Mouse (Mus musculus) liver, postnatal 0 days (tissue): ENCODE measurements around the gene Syndig1. TPM values are rescaled to one million over a fixed set of nuclear protein-coding genes. Genes with fewer than 3 reads are reported as not detected.

Source experiments
- ATAC-seq: fragments of 200-750 bp; cut with Nextera tagmentation; 2 replicates; pipeline ENCODE4 v1.8.0; 2017; ENCODE audit warnings: mild to moderate bottlenecking, moderate library complexity
- DNase-seq: peaks from one replicate; pipeline ENCODE4 v3.0.0-alpha.2; 2016
- H3K27ac ChIP-seq: fragments of 300-500 bp; sonication (generic); 2 replicates; pipeline ENCODE4 v1.5.1; 2014; ENCODE audit warnings: antibody characterized with exemption, moderate library complexity, mild to moderate bottlenecking, low read depth
- H3K27me3 ChIP-seq: fragments of 300-500 bp; sonication (generic); 2 replicates; pipeline ENCODE4 v1.6.1; 2014; ENCODE audit warnings: low read length, control low read depth, mixed read lengths; ENCODE audit not compliant: insufficient read depth
- H3K36me3 ChIP-seq: fragments of 300-500 bp; sonication (generic); replicated peaks from 2 replicates; pipeline ENCODE4 v1.6.1; 2014; ENCODE audit warnings: mild to moderate bottlenecking, control low read depth, low read length, moderate library complexity, mixed read lengths; ENCODE audit not compliant: insufficient read depth
- H3K4me1 ChIP-seq: fragments of 300-500 bp; sonication (generic); 2 replicates; pipeline ENCODE4 v1.6.1; 2014; ENCODE audit warnings: antibody characterized with exemption, mild to moderate bottlenecking, control low read depth; ENCODE audit not compliant: insufficient read depth
- H3K4me2 ChIP-seq: fragments of 300-500 bp; sonication (generic); 2 replicates; pipeline ENCODE4 v1.6.1; 2014; ENCODE audit warnings: low read depth, mild to moderate bottlenecking, low read length, moderate library complexity, mixed read lengths
- H3K4me3 ChIP-seq: fragments of 300-500 bp; sonication (generic); 2 replicates; pipeline ENCODE4 v1.5.1; 2014; ENCODE audit warnings: low read depth, low read length
- H3K9ac ChIP-seq: fragments of 300-500 bp; sonication (generic); replicated peaks from 2 replicates; pipeline ENCODE4 v1.6.1; 2014; ENCODE audit warnings: mild to moderate bottlenecking, moderate library complexity
- H3K9me3 ChIP-seq: fragments of 300-500 bp; sonication (generic); 2 replicates; pipeline ENCODE4 v1.6.1; 2016; ENCODE audit warnings: mild to moderate bottlenecking, control low read depth, low read length, mixed read lengths
- CTCF ChIP-seq: sonication (generic); IDR thresholded peaks from 2 replicates; pipeline ENCODE4 v1.5.1; 2016; ENCODE audit warnings: antibody characterized with exemption, low read depth
- EP300 ChIP-seq: IDR thresholded peaks from 2 replicates; pipeline ENCODE4 v1.6.1; 2016; ENCODE audit warnings: antibody characterized with exemption, low read depth, mild to moderate bottlenecking
- WGBS: fragments of 180-500 bp; shearing (Covaris S2); extraction: QIAGEN DNeasy Blood & Tissue Kit; methylation state at CpG from one replicate; pipeline ENCODE4 v1.1.7; 2014; ENCODE audit not compliant: insufficient replicate concordance; 5-methylcytosine and 5-hydroxymethylcytosine counted together
- polyA plus RNA-seq: library from polyadenylated mRNA; unstranded; fragments of >200 nt; fragmentation: Nextera tagmentation; extraction: Ambion mirVana; gene quantifications from 2 replicates; pipeline ENCODE4 v1.2.1, GENCODE M21; 2015

The Syndig1 gene
- polyA plus RNA-seq, 1 experiment from 2014 or later: not detected

- Histone ChIP-seq H3K36me3 (no peaks in the 10 kb centered on the region), H3K9ac (no peak overlapping the region), H3K4me1 (no peaks in the 10 kb centered on the region), H3K9me3 (no peaks in the 10 kb centered on the region), H3K27ac (no peak overlapping the region), H3K27me3 (no peaks in the 10 kb centered on the region), H3K4me2 (no peak overlapping the region), H3K4me3 (no peak overlapping the region)
- ATAC-seq: no peak
- DNase-seq: no peak
- WGBS: 69% methylated on average over 4 of the region's 4 CpGs
- no peak for TF ChIP-seq EP300
- TF ChIP-seq CTCF: no peak
These were observed 109.8 kb downstream of the Syndig1 start for GRCm38 (mm10) chr2:149938829-149939228.

GRCm38 (mm10) chr2:149939586-149939985 lies 110.6 kb downstream of the Syndig1 start:
- no peak for TF ChIP-seq EP300
- TF ChIP-seq CTCF: no peak
- 36% methylated on average over 2 of the region's 2 CpGs for WGBS
- H3K4me3 ChIP-seq: no peak overlapping the region
- no peaks in the 10 kb centered on the region for H3K4me1 ChIP-seq
- no peak for DNase-seq
- H3K27me3 ChIP-seq: no peaks in the 10 kb centered on the region
- H3K27ac ChIP-seq: no peak overlapping the region
- no peak for ATAC-seq
- H3K36me3 ChIP-seq: no peaks in the 10 kb centered on the region
- H3K4me2 ChIP-seq: no peak overlapping the region
- no peak overlapping the region for H3K9ac ChIP-seq
- H3K9me3 ChIP-seq: no peaks in the 10 kb centered on the region

GRCm38 (mm10) chr2:149950641-149951040 lies 121.6 kb downstream of the Syndig1 start:
- no peaks in the 10 kb centered on the region for H3K4me1 ChIP-seq
- H3K9me3 ChIP-seq: no peaks in the 10 kb centered on the region
- H3K36me3 ChIP-seq: no peaks in the 10 kb centered on the region
- ATAC-seq (no peak), DNase-seq (no peak)
- no peak overlapping the region for H3K9ac ChIP-seq
- 82% methylated on average over 4 of the region's 4 CpGs for WGBS
- no peaks in the 10 kb centered on the region for H3K27me3 ChIP-seq
- TF ChIP-seq EP300 (no peak), CTCF (no peak)
- H3K27ac ChIP-seq: no peak overlapping the region
- no peak overlapping the region for H3K4me2 ChIP-seq
- H3K4me3 ChIP-seq: no peak overlapping the region

- Histone ChIP-seq H3K36me3 (no peaks in the 10 kb centered on the region), H3K4me1 (no peaks in the 10 kb centered on the region), H3K27ac (no peak overlapping the region), H3K9me3 (no peaks in the 10 kb centered on the region), H3K4me2 (no peak overlapping the region), H3K4me3 (no peak overlapping the region), H3K27me3 (no peaks in the 10 kb centered on the region), H3K9ac (no peak overlapping the region)
- ATAC-seq (no peak), DNase-seq (no peak)
- TF ChIP-seq CTCF (no peak), EP300 (no peak)
- WGBS: 64% methylated on average over 4 of the region's 4 CpGs
These were observed 142.0 kb downstream of the Syndig1 start for GRCm38 (mm10) chr2:149971014-149971413.

DNA sequence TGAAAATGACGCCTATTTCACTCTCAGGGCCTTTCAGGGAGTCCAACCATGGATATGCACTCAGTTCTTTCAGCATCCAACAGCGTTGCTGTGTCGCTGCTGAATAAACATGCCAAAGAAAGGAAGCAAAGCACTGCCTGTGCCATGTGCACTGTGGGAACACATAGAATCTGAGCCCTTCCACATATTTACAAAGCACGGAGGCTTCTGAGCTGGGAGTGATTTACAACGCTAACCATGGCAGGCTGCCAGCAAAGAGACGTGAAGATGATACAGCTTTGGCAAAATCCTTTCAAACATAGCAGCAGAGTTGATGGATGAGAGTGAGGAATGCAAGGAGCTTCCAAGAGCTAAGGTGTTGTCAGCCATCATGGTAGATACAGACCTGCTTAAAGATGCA lies 144.6 kb downstream of the Syndig1 start:
- DNase-seq: no peak
- Histone ChIP-seq H3K9me3 (no peaks in the 10 kb centered on the region), H3K4me1 (no peaks in the 10 kb centered on the region), H3K27me3 (no peaks in the 10 kb centered on the region), H3K27ac (no peak overlapping the region), H3K4me2 (no peak overlapping the region), H3K4me3 (no peak overlapping the region), H3K36me3 (no peaks in the 10 kb centered on the region), H3K9ac (no peak overlapping the region)
- no peak for ATAC-seq
- 60% methylated on average over 6 of the region's 6 CpGs for WGBS
- no peak for TF ChIP-seq CTCF
- no peak for TF ChIP-seq EP300

DNA sequence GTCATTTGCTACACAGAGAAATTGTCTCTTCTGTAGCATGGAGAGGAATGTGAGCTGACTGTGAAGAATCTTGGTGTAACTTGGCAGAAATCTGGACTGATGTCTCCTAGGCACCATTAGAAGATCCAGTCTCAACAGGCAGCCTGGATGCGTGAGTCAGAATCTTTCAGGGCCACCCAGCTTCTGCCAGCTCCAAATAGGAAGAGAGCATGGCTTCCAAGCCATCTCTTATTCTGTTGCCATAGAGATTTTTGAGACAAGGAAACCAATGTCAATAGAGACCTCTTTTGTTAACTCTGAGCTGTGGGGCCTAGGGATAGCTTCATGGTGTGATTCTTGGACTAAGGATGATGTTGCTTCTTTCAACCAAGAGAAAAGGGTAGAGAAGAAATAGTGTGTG lies 151.4 kb downstream of the Syndig1 start:
- H3K4me3 ChIP-seq: no peak overlapping the region
- H3K4me2 ChIP-seq: no peak overlapping the region
- ATAC-seq: no peak
- H3K9ac ChIP-seq: no peak overlapping the region
- H3K27me3 ChIP-seq: no peaks in the 10 kb centered on the region
- no peaks in the 10 kb centered on the region for H3K36me3 ChIP-seq
- WGBS: 63% methylated on average over 1 of the region's 1 CpGs
- no peak overlapping the region for H3K27ac ChIP-seq
- DNase-seq: no peak
- no peaks in the 10 kb centered on the region for H3K9me3 ChIP-seq
- TF ChIP-seq CTCF (no peak), EP300 (no peak)
- no peaks in the 10 kb centered on the region for H3K4me1 ChIP-seq

GRCm38 (mm10) chr2:149982466-149982865 lies 153.5 kb downstream of the Syndig1 start:
- TF ChIP-seq EP300 (no peak), CTCF (no peak)
- ATAC-seq: no peak

More at GRCm38 (mm10) chr2:149982466-149982865, 153.5 kb downstream of the Syndig1 start:
- no peak overlapping the region for H3K9ac ChIP-seq
- no peaks in the 10 kb centered on the region for H3K9me3 ChIP-seq
- no peak overlapping the region for H3K4me3 ChIP-seq
- no peak overlapping the region for H3K4me2 ChIP-seq
- DNase-seq: no peak
- H3K27ac ChIP-seq: no peak overlapping the region
- H3K4me1 ChIP-seq: no peaks in the 10 kb centered on the region
- no peaks in the 10 kb centered on the region for H3K27me3 ChIP-seq
- H3K36me3 ChIP-seq: no peaks in the 10 kb centered on the region
